Mouse (Mus musculus): ENCODE results near the gene Jag2. TPM values are rescaled to one million over a fixed set of nuclear protein-coding genes. Genes with fewer than 3 reads are reported as not detected.
A peak's percentile ranks its signal among the peaks of the same experiment; 100 is the strongest.

Gene Jag2
- 7.6 and 8.4 TPM in 2 replicates for total RNA-seq (2021)
- long read RNA-seq, partial matches to known transcripts: 2 of 4 reads
- long read RNA-seq, other reads (novel, unspliced or antisense): 2 of 4 reads

- peak; percentile 58 for DNase-seq
These were observed at the start of gene Jag2 for GRCm38 (mm10) chr12:112929562-112930352. Jag2 (minus strand) TSS chr12:112929776.

- DNase-seq: no peak
These were observed 47.6 kb upstream of the Jag2 start for GRCm38 (mm10) chr12:112977156-112977555.

- DNase-seq: peak; percentile 92
These were observed 46.9 kb upstream of the Jag2 start, which contains the start of gene Btbd6 for GRCm38 (mm10) chr12:112976371-112977073. Btbd6 (plus strand) TSS chr12:112976482.

GRCm38 (mm10) chr12:112974736-112975135 is 45.2 kb upstream of the Jag2 start:
- DNase-seq: no peak

GRCm38 (mm10) chr12:112969616-112970015 is 40.0 kb upstream of the Jag2 start:
- DNase-seq: no peak

GRCm38 (mm10) chr12:112968943-112969342 is 39.4 kb upstream of the Jag2 start:
- DNase-seq: no peak

GRCm38 (mm10) chr12:112965783-112966182 is 36.2 kb upstream of the Jag2 start:
- no peak for DNase-seq

- DNase-seq: no peak
These were observed 32.3 kb upstream of the Jag2 start for GRCm38 (mm10) chr12:112961872-112962271.

- no peak for DNase-seq
These were observed 31.9 kb upstream of the Jag2 start for GRCm38 (mm10) chr12:112961428-112961827.

- DNase-seq: no peak
These were observed 29.8 kb upstream of the Jag2 start for GRCm38 (mm10) chr12:112959421-112959820.

GRCm38 (mm10) chr12:112958303-112958702 is 28.7 kb upstream of the Jag2 start:
- peak; percentile 62 for DNase-seq

GRCm38 (mm10) chr12:112955800-112956199 is 26.2 kb upstream of the Jag2 start:
- peak; percentile 74 for DNase-seq

GRCm38 (mm10) chr12:112952926-112953565 is 23.5 kb upstream of the Jag2 start:
- no peak for DNase-seq

GRCm38 (mm10) chr12:112952433-112952832 is 22.9 kb upstream of the Jag2 start:
- peak; percentile 77 for DNase-seq

GRCm38 (mm10) chr12:112951150-112951842 is 21.7 kb upstream of the Jag2 start:
- no peak for DNase-seq

- no peak for DNase-seq
These were observed 21.2 kb upstream of the Jag2 start for GRCm38 (mm10) chr12:112950761-112951129.

GRCm38 (mm10) chr12:112950040-112950760 is 20.6 kb upstream of the Jag2 start:
- peak; percentile 92 for DNase-seq

GRCm38 (mm10) chr12:112947307-112947706 is 17.7 kb upstream of the Jag2 start:
- DNase-seq: no peak

GRCm38 (mm10) chr12:112943669-112944068 is 14.1 kb upstream of the Jag2 start:
- no peak for DNase-seq

GRCm38 (mm10) chr12:112941776-112942713 is 12.5 kb upstream of the Jag2 start, which contains the start of gene Nudt14:
Nudt14 (minus strand) TSS chr12:112942124.
- DNase-seq: peak; percentile 84
